In genomic region chr10:75299785-75300418, GRCm38 (mm10) we compare ENCODE assay signal across 9 mouse cellular contexts. TPM values are rescaled to one million over a fixed set of nuclear protein-coding genes. Genes with fewer than 3 reads are reported as not detected.
A peak's percentile ranks its signal among the peaks of the same experiment; 100 is the strongest.
DNase-seq lines count a peak whose midpoint lies in the region; ATAC-seq and TF ChIP-seq lines count a peak whose summit lies in the region.
"Had no signal": no experiment of that assay in that cellular context is flagged by ENCODE, and none has a peak within 500 bp of the region (broad histone marks: within the 10 kb centered on the region; RNA-seq: fewer than 3 reads in every experiment).

No protein-coding gene starts in this region.

- intact Hi-C loops in left cerebral cortex, postnatal 25 days (cut with DNase I): no loop called here

- no peak overlapping the region for H3K4me2 ChIP-seq in hindbrain, postnatal 0 days (ENCODE audit: low read depth, low read length)
- H3K4me2 ChIP-seq in hindbrain, embryonic 13.5 days: no peak overlapping the region
- peak overlapping the region; percentile 62 for H3K4me2 ChIP-seq in myocyte (ENCODE audit: low read depth)
- H3K4me2 ChIP-seq: hindbrain, embryonic 15.5 days had no signal

- H3K79me2 ChIP-seq in myocyte (ENCODE audit: control insufficient read depth, insufficient read depth): peaks cover 8% of the 10 kb centered on the region

- DNase-seq in hindbrain, postnatal 0 days (ENCODE audit: low spot score): peak; percentile 41
- DNase-seq in Muller cell, postnatal 12 days (ENCODE audit: inconsistent ontology term): peak; percentile 24
- DNase-seq in kidney, adult 2 months: peak; percentile 76
- DNase-seq in retina, postnatal 1 day: no peak
- DNase-seq in left cerebral cortex, postnatal 25 days (ENCODE audit: low spot score in 2 of 2): no peak

- TF ChIP-seq POLR2A in kidney, adult 2 months (IDR thresholded peaks at IDR 0.05; ENCODE audit: low read depth, low read length): no peak
- no peak for TF ChIP-seq POLR2A in myocyte (IDR thresholded peaks at IDR 0.05; ENCODE audit: insufficient read length, low read depth)

- no peak overlapping the region for H3ac ChIP-seq in myocyte (ENCODE audit: control insufficient read depth, insufficient read length)

- no peak overlapping the region for H3K4me3 ChIP-seq in hindbrain, postnatal 0 days (ENCODE audit: low read length)
- H3K4me3 ChIP-seq in hindbrain, embryonic 13.5 days: no peak overlapping the region
- no peak overlapping the region for H3K4me3 ChIP-seq in kidney, adult 2 months (ENCODE audit: insufficient read depth, low read depth, low read length)
- H3K4me3 ChIP-seq in myocyte: no peak overlapping the region
- H3K4me3 ChIP-seq: hindbrain, embryonic 15.5 days had no signal

- H3K27me3 ChIP-seq in hindbrain, postnatal 0 days (ENCODE audit: insufficient read depth, low read length): no peaks in the 10 kb centered on the region
- H3K27me3 ChIP-seq in hindbrain, embryonic 13.5 days: no peaks in the 10 kb centered on the region
- no peaks in the 10 kb centered on the region for H3K27me3 ChIP-seq in kidney, adult 2 months (replicated peaks; ENCODE audit: control insufficient read depth, insufficient read depth, low read length)
- no peaks in the 10 kb centered on the region for H3K27me3 ChIP-seq in myocyte (ENCODE audit: control insufficient read depth, insufficient read depth, insufficient read length)
- H3K27me3 ChIP-seq: hindbrain, embryonic 15.5 days had no signal

- H3K27ac ChIP-seq in hindbrain, postnatal 0 days: no peak overlapping the region
- no peak overlapping the region for H3K27ac ChIP-seq in hindbrain, embryonic 13.5 days
- no peak overlapping the region for H3K27ac ChIP-seq in kidney, adult 2 months (ENCODE audit: insufficient read depth, low read depth, low read length)
- H3K27ac ChIP-seq: hindbrain, embryonic 15.5 days had no signal

- no peak for TF ChIP-seq CTCF in hindbrain, postnatal 0 days (IDR thresholded peaks at IDR 0.05; ENCODE audit: low read depth)
- no peak for TF ChIP-seq CTCF in kidney, adult 2 months (conservative IDR thresholded peaks at IDR 0.05; ENCODE audit: insufficient read depth, insufficient read length, low read depth, low read length)

- no peak overlapping the region for H3K9ac ChIP-seq in hindbrain, postnatal 0 days (replicated peaks; ENCODE audit: low read length)
- no peak overlapping the region for H3K9ac ChIP-seq in hindbrain, embryonic 13.5 days
- H3K9ac ChIP-seq: hindbrain, embryonic 15.5 days had no signal

- H3K36me3 ChIP-seq in hindbrain, postnatal 0 days (ENCODE audit: insufficient read depth, low read length): peaks cover 13% of the 10 kb centered on the region; the same call in 1 of the 2 replicates
- H3K36me3 ChIP-seq in hindbrain, embryonic 13.5 days: peaks cover 46% of the 10 kb centered on the region
- H3K36me3 ChIP-seq in kidney, adult 2 months (ENCODE audit: control insufficient read depth, insufficient read depth, low read length): no peaks in the 10 kb centered on the region; the same call in 1 of the 2 replicates
- H3K36me3 ChIP-seq in myocyte (ENCODE audit: control insufficient read depth, insufficient read depth): peaks cover 6% of the 10 kb centered on the region

- no peaks in the 10 kb centered on the region for H3K9me3 ChIP-seq in hindbrain, postnatal 0 days (ENCODE audit: low read length)
- no peaks in the 10 kb centered on the region for H3K9me3 ChIP-seq in hindbrain, embryonic 13.5 days
- H3K9me3 ChIP-seq: hindbrain, embryonic 15.5 days had no signal

- 74% methylated on average over 5 of the region's 5 CpGs for WGBS in hindbrain, postnatal 0 days
- 81% methylated on average over 5 of the region's 5 CpGs for WGBS in hindbrain, embryonic 13.5 days
- WGBS in kidney, adult 2 months: 41% methylated on average over 5 of the region's 5 CpGs

- 0 out of 2 replicates have a peak, but pooled peaks cover 10% of the 10 kb centered on the region for H3K4me1 ChIP-seq in hindbrain, postnatal 0 days (ENCODE audit: insufficient read depth, low read length)
- peaks cover 21% of the 10 kb centered on the region for H3K4me1 ChIP-seq in hindbrain, embryonic 13.5 days (replicated peaks)
- peaks cover 21% of the 10 kb centered on the region; the same call in 1 of the 2 replicates for H3K4me1 ChIP-seq in kidney, adult 2 months (ENCODE audit: control insufficient read depth, insufficient read depth, low read length)

- no peak for ATAC-seq in hindbrain, postnatal 0 days
- no peak for ATAC-seq in hindbrain, embryonic 13.5 days (ENCODE audit: low FRiP score)
- peak; percentile 46 for ATAC-seq in common myeloid progenitor, adult 5-6 weeks (replicated peaks; ENCODE audit: low read depth, poor library complexity, severe bottlenecking)

TF ChIP-seq in myocyte, 11 proteins besides CTCF, POLR2A, EP300 and RAD21:
- no peak for TF ChIP-seq TCF3 (IDR thresholded peaks at IDR 0.05; ENCODE audit: insufficient read length, low read depth)
- peak; percentile 94 for TF ChIP-seq USF1 (IDR thresholded peaks at IDR 0.05; ENCODE audit: low read depth)
- TF ChIP-seq MAX (IDR thresholded peaks at IDR 0.05; ENCODE audit: low read depth): peak; percentile 67
- peak; percentile 10; the same call in 1 of the 2 replicates for TF ChIP-seq CEBPB (IDR thresholded peaks at IDR 0.05; ENCODE audit: insufficient read depth, poor library complexity, severe bottlenecking)

RNA-seq across cellular contexts. Expression of gene Adora2a, which starts 16.8 kb away (rescaled TPM):
- 4.7 and 8.5 TPM in 2 replicates for total RNA-seq in hindbrain, postnatal 0 days (2014; rRNA removed)
- polyA plus RNA-seq in hindbrain, postnatal 0 days (2015; fragmentation: Nextera tagmentation; extraction: Ambion mirVana): 1.7 TPM in 2 replicates
- polyA plus RNA-seq in hindbrain, embryonic 13.5 days (2015; fragmentation: Nextera tagmentation; extraction: Ambion mirVana): 3.1 and 3.9 TPM in 2 replicates
- total RNA-seq in common myeloid progenitor, adult 5-6 weeks (2017): 4.4 and 6.2 TPM in 2 replicates
- 11.4 and 13.3 TPM in 2 replicates for polyA plus RNA-seq in kidney, adult 2 months (2012; rRNA removed)
- polyA plus RNA-seq in myocyte (2012; fragmentation: generic; extraction: Trizol): 1.3 TPM
- 10 to 100 TPM in 1 of 2 experiments, 1 to 10 TPM in 1; 5.5 to 51.2 TPM for total RNA-seq in left cerebral cortex, postnatal 25 days (2021)

Comparison
In these comparisons a context has a peak if more than half of its experiments do, and no peak if none do; other contexts are left out.
1. DNase-seq: peak in hindbrain, postnatal 0 days (single experiment), Muller cell, postnatal 12 days (single experiment) and kidney, adult 2 months (single experiment); none in retina, postnatal 1 day (single experiment) and left cerebral cortex, postnatal 25 days (0 of 2).